Mouse (Mus musculus) bone marrow macrophage, adult 2 months (primary cell): Measurements from ENCODE around the gene Crisp3.

Source experiments
- CTCF ChIP-seq: IDR thresholded peaks from 2 replicates; pipeline ENCODE4 v1.5.1; 2012; ENCODE audit warnings: low read depth, mild to moderate bottlenecking, low read length, moderate library complexity
- POLR2A ChIP-seq: IDR thresholded peaks from 2 replicates; pipeline ENCODE4 v1.6.1; 2012; ENCODE audit warnings: mild to moderate bottlenecking, low read depth, low read length, borderline replicate concordance

- no peak for TF ChIP-seq POLR2A
- TF ChIP-seq CTCF, result no peak
These were observed 10.4 kb upstream of the Crisp3 start for GRCm38 (mm10) chr17:40252487-40252886.
